Mouse (Mus musculus) C2C12 (cell line): ENCODE results near the gene Gm28551.

ENCODE experiments used
- CEBPB ChIP-seq: IDR thresholded peaks from one replicate; pipeline ENCODE4 v1.6.1; 2011; ENCODE audit warnings: low read depth, mild to moderate bottlenecking, control low read depth, moderate library complexity
- CTCF ChIP-seq: IDR thresholded peaks from one replicate; pipeline ENCODE4 v1.5.1; 2011; ENCODE audit not compliant: control insufficient read depth, insufficient read depth, insufficient read length
- MAX ChIP-seq: IDR thresholded peaks from one replicate; pipeline ENCODE4 v1.6.1; 2011; ENCODE audit warnings: mild to moderate bottlenecking, control low read depth
- MYOG ChIP-seq: IDR thresholded peaks from one replicate; pipeline ENCODE4 v1.6.1; 2011; ENCODE audit not compliant: control insufficient read depth, insufficient read length; ENCODE audit errors: extremely low read depth
- USF1 ChIP-seq: IDR thresholded peaks from one replicate; pipeline ENCODE4 v1.6.1; 2011; ENCODE audit warnings: low read depth, mild to moderate bottlenecking, control low read depth, moderate library complexity

DNA sequence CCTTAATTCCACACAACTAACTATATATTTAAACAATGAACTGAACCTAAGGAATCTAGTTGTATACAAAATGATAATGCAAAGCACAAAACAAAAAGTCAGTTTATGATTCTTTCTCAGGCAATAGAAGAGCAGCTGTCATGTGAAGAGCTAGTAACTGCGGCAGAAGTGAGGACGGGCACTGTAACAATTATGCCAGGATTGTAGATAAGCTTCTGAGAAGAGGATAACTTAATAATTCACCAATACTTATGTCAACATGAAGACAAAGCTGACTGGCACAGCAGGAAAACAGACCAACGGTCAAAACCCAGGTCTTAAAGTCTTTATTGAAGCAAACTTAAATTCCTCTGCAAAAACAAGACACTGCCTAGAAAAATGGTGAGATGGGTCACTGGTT, 61.3 kb downstream of the Gm28551 start:
- TF ChIP-seq USF1 = no peak
- no peak for TF ChIP-seq CTCF
- no peak for TF ChIP-seq MYOG
- TF ChIP-seq CEBPB = no peak
- no peak for TF ChIP-seq MAX
